Mouse (Mus musculus) CH12.LX (cell line): ENCODE measurements around the gene Rmi2. TPM values are rescaled to one million over a fixed set of nuclear protein-coding genes. Genes with fewer than 3 reads are reported as not detected.
A peak's percentile ranks its signal among the peaks of the same experiment; 100 is the strongest.

Source experiments
- DNase-seq: peaks from one replicate; pipeline ENCODE4 v3.0.0-alpha.2; 2013; ENCODE audit errors: extremely low read depth
- H3K27ac ChIP-seq: 2 replicates; pipeline ENCODE4 v1.5.1; 2012; ENCODE audit warnings: low read depth, mild to moderate bottlenecking, control low read depth, moderate library complexity; ENCODE audit not compliant: insufficient read depth
- H3K27me3 ChIP-seq: replicated peaks from 2 replicates; pipeline ENCODE3; 2012; ENCODE audit warnings: inconsistent platforms
- H3K36me3 ChIP-seq, 2 experiments: replicated peaks in 1 of 2; 2 replicates each; pipeline versions ENCODE3 to v1.6.1; 2012; ENCODE audit warnings: inconsistent platforms in 1 of 2, low read length in 1 of 2, mild to moderate bottlenecking in 1 of 2, mixed read lengths in 1 of 2, moderate library complexity in 1 of 2; ENCODE audit not compliant: control insufficient read depth in 1 of 2, insufficient read depth in 1 of 2
- H3K4me1 ChIP-seq, 2 experiments: 2 replicates each; pipeline ENCODE4 v1.6.1; 2012; ENCODE audit warnings: inconsistent platforms in 1 of 2, moderate library complexity in 1 of 2; ENCODE audit not compliant: insufficient read depth in 2 of 2, control insufficient read depth in 1 of 2
- H3K4me2 ChIP-seq: 2 replicates; pipeline ENCODE4 v1.6.1; 2012; ENCODE audit warnings: low read depth, mild to moderate bottlenecking, control low read depth; ENCODE audit not compliant: poor library complexity, insufficient read depth, severe bottlenecking
- H3K4me3 ChIP-seq, 3 experiments: fragments of 150-350 bp in 1 of 3; sonication (generic) in 1 of 3; replicated peaks in 1 of 3; 2 replicates each; pipeline versions ENCODE3 to v1.5.1; 2011 to 2012; ENCODE audit warnings: low read depth in 2 of 3, low read length in 2 of 3, mild to moderate bottlenecking in 2 of 3, moderate library complexity in 2 of 3, control low read depth in 1 of 3, improper control_type of control experiment in 1 of 3, inconsistent platforms in 1 of 3, mixed read lengths in 1 of 3; ENCODE audit not compliant: poor library complexity in 1 of 3
- H3K79me2 ChIP-seq: replicated peaks from 2 replicates; pipeline ENCODE4 v1.6.1; 2012; ENCODE audit warnings: mild to moderate bottlenecking, moderate library complexity; ENCODE audit not compliant: control insufficient read depth, poor library complexity, insufficient read depth, severe bottlenecking; ENCODE audit errors: extremely low read depth
- H3K9ac ChIP-seq: 2 replicates; pipeline ENCODE4 v1.6.1; 2012; ENCODE audit warnings: low read depth, mild to moderate bottlenecking, control low read depth, moderate library complexity; ENCODE audit not compliant: insufficient read depth
- H3K9me3 ChIP-seq: replicated peaks from 2 replicates; pipeline ENCODE3; 2012; ENCODE audit warnings: low read length, inconsistent platforms, mixed read lengths
- BHLHE40 ChIP-seq: IDR thresholded peaks from 2 replicates; pipeline ENCODE4 v1.6.1; 2011; ENCODE audit warnings: mild to moderate bottlenecking, low read depth, low read length, improper control_type of control experiment
- CHD2 ChIP-seq: IDR thresholded peaks from 2 replicates; pipeline ENCODE4 v1.6.1; 2011; ENCODE audit warnings: low read length, improper control_type of control experiment
- CTCF ChIP-seq, 2 experiments: IDR thresholded peaks in 1 of 2; conservative IDR thresholded peaks in 1 of 2; 2 replicates each; pipeline ENCODE4 v1.5.1; 2011 to 2012; ENCODE audit warnings: low read depth in 2 of 2, low read length in 2 of 2, improper control_type of control experiment in 1 of 2, inconsistent platforms in 1 of 2, mild to moderate bottlenecking in 1 of 2, moderate library complexity in 1 of 2
- E2F4 ChIP-seq: IDR thresholded peaks from 2 replicates; pipeline ENCODE4 v1.6.1; 2011; ENCODE audit warnings: low read depth, low read length, improper control_type of control experiment; ENCODE audit not compliant: insufficient replicate concordance
- ELF1 ChIP-seq: IDR thresholded peaks from 2 replicates; pipeline ENCODE4 v1.6.1; 2014; ENCODE audit warnings: low read depth, mild to moderate bottlenecking, inconsistent platforms, low read length, improper control_type of control experiment
- ETS1 ChIP-seq: conservative IDR thresholded peaks from 2 replicates; pipeline ENCODE4 v1.6.1; 2012; ENCODE audit warnings: low read depth, mild to moderate bottlenecking, inconsistent platforms, low read length, improper control_type of control experiment, moderate library complexity
- HCFC1 ChIP-seq: IDR thresholded peaks from 2 replicates; pipeline ENCODE4 v1.6.1; 2012; ENCODE audit warnings: low read depth, mild to moderate bottlenecking, inconsistent platforms, low read length, improper control_type of control experiment
- MAFK ChIP-seq: IDR thresholded peaks from 2 replicates; pipeline ENCODE4 v1.6.1; 2011; ENCODE audit warnings: low read length, improper control_type of control experiment; ENCODE audit not compliant: insufficient replicate concordance
- MEF2A ChIP-seq: IDR thresholded peaks from 2 replicates; pipeline ENCODE4 v1.6.1; 2014; ENCODE audit warnings: low read depth, mild to moderate bottlenecking, inconsistent platforms, low read length, improper control_type of control experiment, borderline replicate concordance
- MXI1 ChIP-seq: IDR thresholded peaks from 2 replicates; pipeline ENCODE4 v1.6.1; 2011; ENCODE audit warnings: mild to moderate bottlenecking, low read depth, low read length, improper control_type of control experiment
- POLR2AphosphoS2 ChIP-seq: IDR thresholded peaks from 2 replicates; pipeline ENCODE4 v1.6.1; 2011; ENCODE audit warnings: low read depth, low read length, improper control_type of control experiment
- RAD21 ChIP-seq: IDR thresholded peaks from 2 replicates; pipeline ENCODE4 v1.6.1; 2011; ENCODE audit warnings: low read depth, mild to moderate bottlenecking, low read length, improper control_type of control experiment, moderate library complexity
- RCOR1 ChIP-seq: conservative IDR thresholded peaks from 2 replicates; pipeline ENCODE4 v1.6.1; 2012; ENCODE audit warnings: low read depth, mild to moderate bottlenecking, inconsistent platforms, low read length, improper control_type of control experiment
- SMC3 ChIP-seq: IDR thresholded peaks from 2 replicates; pipeline ENCODE4 v1.6.1; 2011; ENCODE audit warnings: low read depth, low read length, improper control_type of control experiment
- TBP ChIP-seq: conservative IDR thresholded peaks from 2 replicates; pipeline ENCODE4 v1.6.1; 2011; ENCODE audit warnings: low read depth, low read length, improper control_type of control experiment
- TCF12 ChIP-seq: IDR thresholded peaks from 2 replicates; pipeline ENCODE4 v1.6.1; 2014; ENCODE audit warnings: low read depth, mild to moderate bottlenecking, inconsistent platforms, low read length, improper control_type of control experiment
- ZC3H11A ChIP-seq: IDR thresholded peaks from 2 replicates; pipeline ENCODE4 v1.6.1; 2012; ENCODE audit warnings: low read depth, mild to moderate bottlenecking, inconsistent platforms, low read length, improper control_type of control experiment
- ZKSCAN1 ChIP-seq: IDR thresholded peaks from 2 replicates; pipeline ENCODE4 v1.6.1; 2012; ENCODE audit warnings: low read depth, inconsistent platforms, low read length, improper control_type of control experiment, borderline replicate concordance
- ZMIZ1 ChIP-seq: IDR thresholded peaks from 2 replicates; pipeline ENCODE4 v1.6.1; 2012; ENCODE audit warnings: low read depth, mild to moderate bottlenecking, inconsistent platforms, low read length, improper control_type of control experiment
- ZNF384 ChIP-seq: IDR thresholded peaks from 2 replicates; pipeline ENCODE4 v1.6.1; 2012; ENCODE audit warnings: low read depth, low read length, improper control_type of control experiment, inconsistent platforms
- dilution Hi-C: fragments of 300-500 bp; cut with MboI; formaldehyde crosslinking; loops from 2 replicates; pipeline ENCODE4 v1.14.3; 2020; ENCODE audit warnings: low sequenced_read_pairs; ENCODE audit not compliant: extremely low pct_unique_long_range_greater_than_20kb, extremely low pct_ligation_motif_present
- in situ Hi-C: fragments of 300-500 bp; cut with MboI; formaldehyde crosslinking; loops from 3 replicates; pipeline ENCODE4 v1.14.3; 2019; ENCODE audit warnings: low sequenced_read_pairs, low pct_ligation_motif_present, low pct_unique_long_range_greater_than_20kb, mixed read lengths
- polyA plus RNA-seq: library from polyadenylated mRNA; unstranded; fragments of >175 nt; gene quantifications from 2 replicates; pipeline ENCODE4 v1.2.1, GENCODE M21; 2012; ENCODE audit warnings: low read depth; ENCODE audit not compliant: insufficient read length
- total RNA-seq, 2 experiments: library from RNA; depleted of rRNA; stranded (reverse); fragments of 300-350 nt in 1 of 2; fragments of >200 nt in 1 of 2; gene quantifications; 2 replicates each; pipeline ENCODE4 v1.2.3; 2012 to 2014

The Rmi2 gene
- total and polyA plus RNA-seq, 3 experiments = 6.8 to 13.8 (median 9.3) TPM

- H3K4me2 ChIP-seq = no peak overlapping the region
- H3K9ac ChIP-seq = no peak overlapping the region
- H3K27me3 ChIP-seq = no peaks in the 10 kb centered on the region
- no peaks in the 10 kb centered on the region for H3K9me3 ChIP-seq
- in situ Hi-C loops = loop anchor here (5.0 kb wide), 2 partner anchors 120 to 215 kb away; no protein-coding TSS in a partner anchor
- dilution Hi-C loops = no loop called here
- H3K4me1 ChIP-seq = peaks cover 28 to 44% of the 10 kb centered on the region in 2 experiments
- DNase-seq = no peak
- no peak overlapping the region for H3K27ac ChIP-seq
- H3K4me3 ChIP-seq = no peak overlapping the region
- TF ChIP-seq RAD21 = no peak
- no peak for TF ChIP-seq CTCF (conservative IDR thresholded peaks at IDR 0.05 in 1 of 2, IDR thresholded peaks at IDR 0.05 in 1 of 2; ENCODE audit: low read depth in 2 of 2, low read length in 2 of 2)
- H3K36me3 ChIP-seq = peaks cover 0 to 21% of the 10 kb centered on the region in 2 experiments
- H3K79me2 ChIP-seq = peaks cover 16% of the 10 kb centered on the region
Measured at GRCm38 (mm10) chr16:10786782-10787547, 47.9 kb upstream of the Rmi2 start.

GRCm38 (mm10) chr16:10787548-10788058 lies 47.3 kb upstream of the Rmi2 start:
- dilution Hi-C loops = no loop called here
- H3K4me2 ChIP-seq = no peak overlapping the region
- peaks cover 16% of the 10 kb centered on the region for H3K79me2 ChIP-seq
- in situ Hi-C loops = loop anchor here (5.0 kb wide), 2 partner anchors 120 to 215 kb away; no protein-coding TSS in a partner anchor
- H3K27ac ChIP-seq = no peak overlapping the region
- peaks cover 28 to 40% of the 10 kb centered on the region in 2 experiments for H3K4me1 ChIP-seq
- DNase-seq = no peak
- no peaks in the 10 kb centered on the region for H3K9me3 ChIP-seq
- TF ChIP-seq CHD2 = no peak
- TF ChIP-seq ZKSCAN1 = no peak
- peak; percentile 7; the same call in 1 of the 2 replicates for TF ChIP-seq SMC3
- no peak for TF ChIP-seq E2F4
- peak; percentile 85 for TF ChIP-seq ZNF384
- peak in 1 of 2 experiments; percentile 51; a peak in 2 of 4 replicates for TF ChIP-seq CTCF (conservative IDR thresholded peaks at IDR 0.05 in 1 of 2, IDR thresholded peaks at IDR 0.05 in 1 of 2; ENCODE audit: low read depth in 2 of 2, low read length in 2 of 2)
- TF ChIP-seq RAD21 = peak; percentile 16
- TF ChIP-seq HCFC1 = no peak
- peak; percentile 79; the same call in 1 of the 2 replicates for TF ChIP-seq MAFK
- H3K9ac ChIP-seq = no peak overlapping the region
- H3K36me3 ChIP-seq = peaks cover 0 to 18% of the 10 kb centered on the region in 2 experiments
- no peak overlapping the region for H3K4me3 ChIP-seq
- no peaks in the 10 kb centered on the region for H3K27me3 ChIP-seq

DNA sequence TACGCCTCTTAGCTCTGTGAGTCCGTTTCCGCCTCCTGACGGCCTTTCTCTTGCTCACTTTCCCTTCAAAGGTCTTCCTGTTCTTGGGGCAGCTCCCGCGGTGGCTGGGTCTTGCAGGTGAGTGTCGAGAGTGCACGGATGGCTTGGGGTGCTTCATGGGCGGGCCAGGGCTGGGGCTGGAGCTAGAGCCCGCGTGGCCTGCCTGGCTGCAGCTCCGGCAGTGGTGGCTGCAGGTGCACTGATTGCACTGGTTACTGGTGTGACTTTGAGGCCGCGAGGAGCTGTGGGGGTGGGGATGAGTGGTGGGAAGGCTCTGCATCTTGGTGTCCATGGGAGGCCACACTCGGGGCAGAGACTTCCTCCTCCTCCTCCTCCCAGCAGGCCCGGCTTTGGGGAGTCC lies 46.6 kb upstream of the Rmi2 start, which contains the start of gene Tnp2:
Gene Tnp2 (minus strand): TSS at position 390 of the 400 bp plus-strand sequence.
- peaks cover 0 to 11% of the 10 kb centered on the region in 2 experiments for H3K36me3 ChIP-seq
- dilution Hi-C loops = no loop called here
- in situ Hi-C loops = loop anchor here (5.0 kb wide), 2 partner anchors 121 to 216 kb away; no protein-coding TSS in a partner anchor
- H3K27me3 ChIP-seq = no peaks in the 10 kb centered on the region
- no peak within 1 kb of the TSS for H3K9ac ChIP-seq
- DNase-seq = peak; percentile 44
- no peaks in the 10 kb centered on the region for H3K9me3 ChIP-seq
- H3K4me3 ChIP-seq = no peak within 1 kb of the TSS
- H3K4me2 ChIP-seq = no peak within 1 kb of the TSS
- H3K27ac ChIP-seq = no peak within 1 kb of the TSS
- peaks cover 14% of the 10 kb centered on the region for H3K79me2 ChIP-seq
- H3K4me1 ChIP-seq = peaks cover 28 to 37% of the 10 kb centered on the region in 2 experiments
- 0 out of 2 replicates have a peak, but pooled peaks have one; percentile 25 for TF ChIP-seq CHD2
- no peak for TF ChIP-seq ZC3H11A
- peak; percentile 52; the same call in 1 of the 2 replicates for TF ChIP-seq TCF12
- 0 out of 2 replicates have a peak, but pooled peaks have one; percentile 18 for TF ChIP-seq BHLHE40
- TF ChIP-seq RAD21 = no peak
- TF ChIP-seq POLR2AphosphoS2 = no peak
- TF ChIP-seq MXI1 = no peak
- no peak for TF ChIP-seq RCOR1
- 0 out of 2 replicates have a peak, but pooled peaks have one; percentile 19 for TF ChIP-seq ETS1
- TF ChIP-seq E2F4 = no peak
- TF ChIP-seq ELF1 = no peak
- no peak for TF ChIP-seq MEF2A
- TF ChIP-seq ZMIZ1 = no peak
- TF ChIP-seq CTCF (conservative IDR thresholded peaks at IDR 0.05 in 1 of 2, IDR thresholded peaks at IDR 0.05 in 1 of 2; ENCODE audit: low read depth in 2 of 2, low read length in 2 of 2) = no peak
- no peak for TF ChIP-seq ZNF384
- no peak for TF ChIP-seq TBP
